Mouse (Mus musculus) forebrain, embryonic 15.5 days (tissue): ENCODE data around the gene Otud4. TPM values are rescaled to one million over a fixed set of nuclear protein-coding genes. Genes with fewer than 3 reads are reported as not detected.
A peak's percentile ranks its signal among the peaks of the same experiment; 100 is the strongest.
"Not testable (repeated sequence)": the region's sequence is repeated elsewhere in the genome, so short reads cannot be mapped to it uniquely, and the experiment has no call there.

ENCODE experiments used
- ATAC-seq: fragments of 200-750 bp; cut with Nextera tagmentation; replicated peaks from 2 replicates; pipeline ENCODE4 v1.8.0; 2017; ENCODE audit warnings: mild to moderate bottlenecking, moderate TSS enrichment, moderate library complexity
- H3K27ac ChIP-seq: fragments of 300-500 bp; sonication (generic); replicated peaks from 2 replicates; pipeline ENCODE4 v1.5.1; 2015; ENCODE audit warnings: mild to moderate bottlenecking, inconsistent platforms
- H3K27me3 ChIP-seq: fragments of 300-500 bp; sonication (generic); 2 replicates; pipeline ENCODE4 v1.6.1; 2015; ENCODE audit warnings: inconsistent platforms
- H3K36me3 ChIP-seq: fragments of 300-500 bp; sonication (generic); 2 replicates; pipeline ENCODE4 v1.6.1; 2015; ENCODE audit warnings: mild to moderate bottlenecking, inconsistent platforms
- H3K4me1 ChIP-seq: fragments of 300-500 bp; sonication (generic); 2 replicates; pipeline ENCODE4 v1.6.1; 2015; ENCODE audit warnings: inconsistent platforms
- H3K4me2 ChIP-seq: fragments of 300-500 bp; sonication (generic); replicated peaks from 2 replicates; pipeline ENCODE4 v1.6.1; 2015; ENCODE audit warnings: mild to moderate bottlenecking, inconsistent platforms
- H3K4me3 ChIP-seq: fragments of 300-500 bp; sonication (generic); 2 replicates; pipeline ENCODE4 v1.5.1; 2015; ENCODE audit warnings: mild to moderate bottlenecking, inconsistent platforms
- H3K9ac ChIP-seq: fragments of 300-500 bp; sonication (generic); replicated peaks from 2 replicates; pipeline ENCODE4 v1.6.1; 2015; ENCODE audit warnings: mild to moderate bottlenecking, inconsistent platforms
- H3K9me3 ChIP-seq: fragments of 300-500 bp; sonication (generic); 2 replicates; pipeline ENCODE4 v1.6.1; 2016; ENCODE audit warnings: inconsistent platforms
- WGBS: fragments of 180-500 bp; shearing (Covaris S2); methylation state at CpG from one replicate; pipeline ENCODE4 v1.1.7; 2015; ENCODE audit warnings: mixed read lengths; 5-methylcytosine and 5-hydroxymethylcytosine counted together
- polyA plus RNA-seq: library from polyadenylated mRNA; unstranded; fragments of >200 nt; fragmentation: Nextera tagmentation; extraction: Ambion mirVana; gene quantifications from 2 replicates; pipeline ENCODE4 v1.2.1, GENCODE M21; 2015

Otud4 gene
- 13.7 and 13.9 TPM in 2 replicates for polyA plus RNA-seq

DNA sequence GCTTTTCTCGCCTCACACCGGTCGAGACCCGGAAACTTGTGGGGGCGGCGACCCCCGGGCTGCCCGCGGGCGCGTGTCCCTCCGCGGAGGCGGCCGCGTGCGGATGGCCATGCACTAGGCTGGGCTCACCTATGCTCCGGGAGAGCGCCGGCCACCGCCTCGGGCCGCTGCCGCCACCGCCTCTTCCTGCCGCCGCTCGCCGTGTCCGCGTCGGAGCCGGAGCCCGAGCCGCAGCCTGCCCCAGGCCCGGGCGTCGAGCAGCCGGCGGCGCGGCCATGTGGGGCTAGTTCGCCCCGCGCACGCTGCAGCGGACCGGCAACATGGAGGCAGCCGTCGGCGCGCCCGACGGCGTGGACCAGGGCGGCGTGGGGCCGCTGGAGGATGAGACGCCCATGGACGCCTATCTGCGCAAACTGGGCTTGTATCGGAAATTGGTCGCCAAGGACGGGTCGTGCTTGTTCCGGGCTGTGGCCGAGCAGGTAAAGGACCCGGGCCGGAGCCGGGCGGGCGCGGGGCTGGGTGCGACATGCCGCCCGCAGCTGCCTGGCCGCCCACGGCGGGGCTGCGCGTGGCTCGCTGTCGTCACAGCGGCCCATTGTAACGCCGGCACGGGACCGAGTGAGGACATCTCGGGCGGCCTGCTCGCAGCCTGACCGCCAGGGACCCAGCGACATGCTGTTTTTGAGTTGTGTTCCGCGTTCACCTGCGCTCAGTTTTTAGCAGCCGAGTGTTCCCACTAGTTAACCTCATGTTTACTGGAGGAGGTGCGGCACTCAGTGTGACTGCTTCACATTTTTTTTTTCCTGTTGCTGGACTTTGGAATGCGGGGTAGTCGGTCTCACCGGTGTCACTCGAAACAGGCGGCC lies at the start of gene Otud4:
Otud4 (plus strand) TSS at position 33 of the 866 bp plus-strand sequence.
- Histone ChIP-seq H3K27ac (peak within 1 kb of the TSS; percentile 99), H3K9ac (peak within 1 kb of the TSS; percentile 82), H3K27me3 (no peaks in the 10 kb centered on the region), H3K4me1 (peaks cover 35% of the 10 kb centered on the region), H3K9me3 (no peaks in the 10 kb centered on the region), H3K36me3 (peaks cover 4% of the 10 kb centered on the region; the same call in 1 of the 2 replicates), H3K4me3 (peak within 1 kb of the TSS; percentile 84), H3K4me2 (peak within 1 kb of the TSS; percentile 56)
- under 1% methylated on average over 102 of the region's 103 CpGs for WGBS
- ATAC-seq: peak; percentile 58

DNA sequence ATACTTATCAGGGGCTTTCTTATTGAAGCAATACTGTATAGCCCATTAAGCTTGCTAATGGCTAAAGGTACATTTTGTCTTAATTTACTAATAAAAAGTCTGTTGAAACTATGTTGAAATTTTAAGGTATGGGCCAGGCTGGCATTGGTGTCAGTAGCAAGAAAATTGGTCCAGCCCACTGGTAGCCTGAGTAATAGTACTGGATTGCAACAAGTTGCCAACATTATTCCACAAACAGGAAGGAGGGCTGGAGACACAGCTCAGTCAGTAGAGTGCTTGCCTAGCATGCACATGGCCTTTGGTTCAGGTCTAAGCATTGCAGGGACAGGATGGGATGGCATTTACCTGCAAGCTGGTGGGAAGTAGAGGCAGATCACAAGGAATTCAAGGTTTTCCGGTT lies 38.5 kb upstream of the Otud4 start:
- Histone ChIP-seq H3K9me3 (no peaks in the 10 kb centered on the region), H3K9ac (no peak overlapping the region), H3K27me3 (no peaks in the 10 kb centered on the region), H3K36me3 (no peaks in the 10 kb centered on the region), H3K27ac (no peak overlapping the region), H3K4me2 (no peak overlapping the region), H3K4me1 (no peaks in the 10 kb centered on the region), H3K4me3 (no peak overlapping the region)
- ATAC-seq: no peak
- WGBS: 94% methylated on average over 1 of the region's 1 CpGs

GRCm38 (mm10) chr8:79603204-79603603 lies 36.2 kb upstream of the Otud4 start:
- H3K4me2 ChIP-seq, H3K4me3 ChIP-seq, H3K9me3 ChIP-seq, H3K36me3 ChIP-seq, ATAC-seq, H3K4me1 ChIP-seq, H3K27ac ChIP-seq, H3K9ac ChIP-seq, H3K27me3 ChIP-seq: not testable (repeated sequence)
- WGBS: 47% methylated on average over 2 of the region's 2 CpGs

- no peak overlapping the region for H3K27ac ChIP-seq
- H3K9ac ChIP-seq: no peak overlapping the region
- H3K4me1 ChIP-seq: no peaks in the 10 kb centered on the region
- no peaks in the 10 kb centered on the region for H3K9me3 ChIP-seq
- no peak overlapping the region for H3K4me3 ChIP-seq
- H3K27me3 ChIP-seq: no peaks in the 10 kb centered on the region
- no peaks in the 10 kb centered on the region for H3K36me3 ChIP-seq
- no peak overlapping the region for H3K4me2 ChIP-seq
- ATAC-seq: no peak
Observed at GRCm38 (mm10) chr8:79606225-79606624, 33.2 kb upstream of the Otud4 start.

DNA sequence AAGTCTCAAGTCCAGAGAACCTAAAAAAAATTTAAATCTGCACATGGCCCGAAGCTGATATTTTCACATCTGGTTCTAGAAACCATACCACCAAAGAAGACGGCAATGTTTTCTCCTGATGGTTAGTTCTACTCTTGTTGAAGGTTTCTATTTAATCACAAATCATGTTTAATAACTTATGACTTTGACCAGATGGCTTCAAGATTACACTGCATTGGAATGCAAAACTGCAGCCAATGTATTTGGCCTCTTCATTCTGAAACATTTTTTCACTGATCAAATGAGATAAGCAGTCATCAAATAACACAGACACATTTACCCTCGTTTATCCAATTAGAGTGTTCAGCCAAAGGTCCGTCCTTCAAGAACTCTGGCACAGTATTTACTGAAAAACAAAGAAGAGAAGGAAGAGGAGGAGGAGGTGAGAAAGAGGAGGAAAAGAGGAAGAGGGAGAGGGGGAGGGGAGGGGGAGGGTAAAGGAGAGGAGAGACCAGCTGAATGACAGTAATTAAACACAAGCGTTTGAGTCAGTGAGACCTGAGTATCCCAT lies 32.6 kb upstream of the Otud4 start:
- H3K9me3 ChIP-seq: no peaks in the 10 kb centered on the region
- H3K9ac ChIP-seq: no peak overlapping the region
- H3K4me1 ChIP-seq: no peaks in the 10 kb centered on the region
- WGBS: 74% methylated on average over 5 of the region's 5 CpGs
- no peak overlapping the region for H3K27ac ChIP-seq
- H3K36me3 ChIP-seq: no peaks in the 10 kb centered on the region
- H3K27me3 ChIP-seq: no peaks in the 10 kb centered on the region
- no peak for ATAC-seq
- H3K4me3 ChIP-seq: no peak overlapping the region
- no peak overlapping the region for H3K4me2 ChIP-seq

GRCm38 (mm10) chr8:79608701-79609100 lies 30.7 kb upstream of the Otud4 start:
- H3K4me1 ChIP-seq: no peaks in the 10 kb centered on the region
- H3K27ac ChIP-seq: no peak overlapping the region
- H3K9me3 ChIP-seq: no peaks in the 10 kb centered on the region
- no peaks in the 10 kb centered on the region for H3K27me3 ChIP-seq
- H3K4me2 ChIP-seq: no peak overlapping the region
- H3K4me3 ChIP-seq: no peak overlapping the region
- no peak overlapping the region for H3K9ac ChIP-seq
- 91% methylated on average over 3 of the region's 3 CpGs for WGBS
- ATAC-seq: no peak
- H3K36me3 ChIP-seq: no peaks in the 10 kb centered on the region

GRCm38 (mm10) chr8:79610268-79610667 lies 29.1 kb upstream of the Otud4 start:
- no peak overlapping the region for H3K9ac ChIP-seq
- ATAC-seq: no peak
- H3K4me3 ChIP-seq: no peak overlapping the region
- no peaks in the 10 kb centered on the region for H3K36me3 ChIP-seq
- H3K27ac ChIP-seq: no peak overlapping the region
- H3K27me3 ChIP-seq: no peaks in the 10 kb centered on the region
- H3K4me2 ChIP-seq: no peak overlapping the region
- no peaks in the 10 kb centered on the region for H3K4me1 ChIP-seq
- no peaks in the 10 kb centered on the region for H3K9me3 ChIP-seq

- 59% methylated on average over 6 of the region's 6 CpGs for WGBS
- Histone ChIP-seq H3K9me3 (no peaks in the 10 kb centered on the region), H3K4me3 (no peak overlapping the region), H3K9ac (no peak overlapping the region), H3K4me2 (no peak overlapping the region), H3K4me1 (no peaks in the 10 kb centered on the region), H3K27me3 (no peaks in the 10 kb centered on the region), H3K36me3 (no peaks in the 10 kb centered on the region), H3K27ac (no peak overlapping the region)
- no peak for ATAC-seq
Observed at GRCm38 (mm10) chr8:79612298-79612697, 27.1 kb upstream of the Otud4 start.

DNA sequence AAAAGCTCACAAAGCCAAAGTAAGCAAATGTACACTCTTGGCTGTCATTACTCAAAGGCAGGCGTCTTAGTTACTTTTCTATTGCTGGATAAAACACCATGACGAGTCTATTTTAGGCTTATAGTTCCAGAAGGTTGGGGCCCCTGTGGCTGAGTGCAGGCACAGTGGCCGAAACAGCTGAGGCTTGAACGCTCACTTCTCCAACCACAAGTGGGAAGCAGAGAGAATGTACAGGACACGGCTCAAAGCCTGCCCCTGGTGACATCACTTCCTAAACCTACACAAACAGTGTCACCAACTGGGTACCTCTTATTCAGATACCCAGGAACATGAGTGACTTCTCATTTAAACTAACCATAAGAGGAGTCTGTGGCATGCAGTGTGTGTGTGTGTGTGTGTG lies 26.5 kb upstream of the Otud4 start:
- Histone ChIP-seq H3K27ac (no peak overlapping the region), H3K27me3 (no peaks in the 10 kb centered on the region), H3K9me3 (no peaks in the 10 kb centered on the region), H3K9ac (no peak overlapping the region), H3K4me1 (no peaks in the 10 kb centered on the region), H3K4me3 (no peak overlapping the region), H3K4me2 (no peak overlapping the region), H3K36me3 (no peaks in the 10 kb centered on the region)
- no peak for ATAC-seq
- WGBS: 61% methylated on average over 5 of the region's 5 CpGs

DNA sequence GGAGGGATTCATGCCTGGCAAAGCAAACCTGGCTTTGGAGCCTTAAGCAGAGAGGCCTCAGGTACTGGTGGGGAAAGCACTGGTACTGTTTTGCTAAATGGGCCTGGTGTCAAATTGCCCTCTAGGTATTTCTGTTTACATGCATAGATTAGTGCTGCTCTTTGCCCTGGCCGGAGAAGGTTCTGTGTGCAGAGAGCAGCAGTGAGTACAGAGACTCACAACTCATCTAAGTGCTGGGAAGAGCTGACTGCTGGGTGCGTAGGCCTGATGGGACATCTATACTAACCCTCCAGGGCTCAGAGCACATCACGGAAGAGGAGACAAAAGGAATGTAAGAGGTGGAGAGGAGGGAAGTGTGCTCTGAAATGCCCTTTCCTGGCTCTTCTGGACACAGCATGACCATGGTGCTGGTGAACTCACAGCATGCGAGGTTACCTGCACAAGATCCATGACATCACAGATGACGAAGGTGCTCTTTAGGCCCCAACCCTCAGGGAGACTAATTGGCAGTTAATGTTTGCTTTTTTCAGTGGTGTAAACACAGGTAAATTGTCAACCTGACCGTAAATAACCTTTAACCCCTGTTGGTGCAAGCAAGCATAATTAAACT lies 23.6 kb upstream of the Otud4 start:
- Histone ChIP-seq H3K4me3 (no peak overlapping the region), H3K27ac (no peak overlapping the region), H3K4me1 (no peaks in the 10 kb centered on the region), H3K36me3 (no peaks in the 10 kb centered on the region), H3K9me3 (no peaks in the 10 kb centered on the region), H3K4me2 (no peak overlapping the region), H3K9ac (no peak overlapping the region), H3K27me3 (no peaks in the 10 kb centered on the region)
- WGBS: 78% methylated on average over 6 of the region's 6 CpGs
- no peak for ATAC-seq

- Histone ChIP-seq H3K27ac (no peak overlapping the region), H3K4me1 (no peaks in the 10 kb centered on the region), H3K9me3 (no peaks in the 10 kb centered on the region), H3K27me3 (no peaks in the 10 kb centered on the region), H3K4me3 (no peak overlapping the region), H3K36me3 (no peaks in the 10 kb centered on the region), H3K9ac (no peak overlapping the region), H3K4me2 (no peak overlapping the region)
- ATAC-seq: no peak
- WGBS: 65% methylated on average over 5 of the region's 5 CpGs
Observed at GRCm38 (mm10) chr8:79618906-79619305, 20.5 kb upstream of the Otud4 start.

DNA sequence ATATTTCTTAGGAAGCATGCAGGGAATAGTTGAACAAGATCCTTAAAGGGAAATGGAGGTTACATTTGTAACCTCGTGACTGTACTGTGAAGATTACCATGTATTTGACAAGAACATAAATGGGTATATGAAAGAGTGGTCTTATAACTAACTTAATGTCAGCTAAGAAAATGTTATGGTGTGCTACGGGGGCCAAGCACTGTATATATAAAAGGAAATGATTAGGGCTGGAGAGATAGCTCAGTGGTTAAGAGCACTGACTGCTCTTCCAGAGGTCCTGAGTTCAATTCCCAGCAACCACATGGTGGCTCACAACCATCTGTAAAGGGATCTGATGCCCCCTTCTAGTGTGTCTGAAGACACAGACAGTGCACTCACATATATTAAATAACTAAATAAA lies 20.1 kb upstream of the Otud4 start:
- Histone ChIP-seq H3K4me1 (no peaks in the 10 kb centered on the region), H3K27ac (no peak overlapping the region), H3K4me3 (no peak overlapping the region), H3K9me3 (no peaks in the 10 kb centered on the region), H3K27me3 (no peaks in the 10 kb centered on the region), H3K4me2 (no peak overlapping the region), H3K9ac (no peak overlapping the region), H3K36me3 (no peaks in the 10 kb centered on the region)
- 84% methylated on average over 2 of the region's 2 CpGs for WGBS
- ATAC-seq: no peak
